Mouse (Mus musculus) hindbrain, embryonic 10.5 days (tissue): ENCODE results near the gene Car14. TPM values are rescaled to one million over a fixed set of nuclear protein-coding genes. Genes with fewer than 3 reads are reported as not detected.
"Not testable (repeated sequence)": the region's sequence is repeated elsewhere in the genome, so short reads cannot be mapped to it uniquely, and the experiment has no call there.

Source experiments
- DNase-seq: peaks from one replicate; pipeline ENCODE4 v3.0.0-alpha.2; 2017; ENCODE audit warnings: low spot score
- H3K27ac ChIP-seq: fragments of 300-500 bp; sonication (generic); 2 replicates; pipeline ENCODE4 v1.5.1; 2016; ENCODE audit warnings: mild to moderate bottlenecking, moderate library complexity
- H3K27me3 ChIP-seq: fragments of 300-500 bp; sonication (generic); 2 replicates; pipeline ENCODE4 v1.6.1; 2016; ENCODE audit warnings: mild to moderate bottlenecking; ENCODE audit not compliant: poor library complexity, insufficient read depth, severe bottlenecking
- H3K36me3 ChIP-seq: fragments of 300-500 bp; sonication (generic); 2 replicates; pipeline ENCODE4 v1.6.1; 2016; ENCODE audit warnings: mild to moderate bottlenecking, moderate library complexity
- H3K4me1 ChIP-seq: fragments of 300-500 bp; sonication (generic); replicated peaks from 2 replicates; pipeline ENCODE4 v1.6.1; 2016; ENCODE audit warnings: mild to moderate bottlenecking
- H3K4me3 ChIP-seq: fragments of 300-500 bp; sonication (generic); 2 replicates; pipeline ENCODE4 v1.5.1; 2016; ENCODE audit warnings: mild to moderate bottlenecking, moderate library complexity
- H3K9me3 ChIP-seq: fragments of 300-500 bp; sonication (generic); 2 replicates; pipeline ENCODE4 v1.6.1; 2016; ENCODE audit warnings: mild to moderate bottlenecking, moderate library complexity
- WGBS: fragments of 180-500 bp; shearing (Covaris S2); methylation state at CpG from one replicate; pipeline ENCODE4 v1.1.7; 2016; 5-methylcytosine and 5-hydroxymethylcytosine counted together
- polyA plus RNA-seq: library from polyadenylated mRNA; unstranded; fragments of >200 nt; fragmentation: Nextera tagmentation; extraction: Ambion mirVana; gene quantifications from 2 replicates; pipeline ENCODE4 v1.2.1, GENCODE M21; 2016

Gene Car14
- polyA plus RNA-seq, 1 experiment from 2014 or later, result 50.1 TPM

DNA sequence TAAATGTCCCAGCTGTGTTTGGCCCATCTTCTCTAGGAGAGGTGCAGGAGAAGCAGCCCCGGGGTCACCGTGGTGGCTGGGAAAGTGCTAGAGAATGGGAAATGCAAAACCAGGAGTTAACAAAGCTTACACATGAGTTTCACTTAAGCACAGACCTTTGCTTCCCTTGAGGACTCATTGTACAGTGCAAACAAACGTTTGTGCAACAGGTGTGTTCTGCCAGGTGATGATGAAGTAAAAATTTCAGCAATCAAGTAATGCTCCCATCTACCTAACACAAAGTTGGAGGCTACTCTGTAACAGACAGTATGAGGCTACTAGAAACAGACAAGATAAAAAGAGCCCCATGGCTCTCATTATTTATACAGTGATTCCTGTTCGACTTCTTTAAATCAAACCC lies 25.4 kb downstream of the Car14 start:
- Histone ChIP-seq H3K27ac (no peak overlapping the region), H3K27me3 (peaks cover 3% of the 10 kb centered on the region; the same call in 1 of the 2 replicates), H3K4me3 (no peak overlapping the region), H3K9me3 (no peaks in the 10 kb centered on the region), H3K36me3 (no peaks in the 10 kb centered on the region), H3K4me1 (peaks cover 22% of the 10 kb centered on the region)
- WGBS, result 91% methylated on average over 4 of the region's 4 CpGs
- no peak for DNase-seq

DNA sequence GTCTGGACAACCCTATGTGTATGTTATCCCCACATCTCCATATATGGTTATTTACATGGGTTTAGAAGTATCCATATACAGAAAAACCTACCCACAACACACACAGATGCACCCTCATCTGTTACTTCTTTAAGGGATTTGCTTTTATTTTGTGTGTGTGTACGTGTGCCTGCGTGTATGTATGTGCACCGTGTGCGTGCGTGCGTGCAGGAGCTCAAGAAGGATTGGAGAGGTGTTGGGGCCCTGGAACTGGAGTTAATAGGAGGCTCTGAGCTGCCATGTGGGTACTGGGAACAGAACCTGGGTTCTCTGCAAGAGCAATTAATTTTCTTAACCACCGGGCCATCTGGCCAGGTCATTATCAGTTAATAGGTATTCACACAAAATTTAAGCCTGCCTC lies 32.4 kb downstream of the Car14 start:
- DNase-seq, result no peak
- WGBS, result 75% methylated on average over 7 of the region's 7 CpGs
- Histone ChIP-seq H3K4me3 (peak overlapping the region; percentile 80), H3K27me3 (no peaks in the 10 kb centered on the region), H3K36me3 (peaks cover 32% of the 10 kb centered on the region), H3K4me1 (peaks cover 21% of the 10 kb centered on the region), H3K27ac (peak overlapping the region; percentile 62; the same call in 1 of the 2 replicates), H3K9me3 (no peaks in the 10 kb centered on the region)

DNA sequence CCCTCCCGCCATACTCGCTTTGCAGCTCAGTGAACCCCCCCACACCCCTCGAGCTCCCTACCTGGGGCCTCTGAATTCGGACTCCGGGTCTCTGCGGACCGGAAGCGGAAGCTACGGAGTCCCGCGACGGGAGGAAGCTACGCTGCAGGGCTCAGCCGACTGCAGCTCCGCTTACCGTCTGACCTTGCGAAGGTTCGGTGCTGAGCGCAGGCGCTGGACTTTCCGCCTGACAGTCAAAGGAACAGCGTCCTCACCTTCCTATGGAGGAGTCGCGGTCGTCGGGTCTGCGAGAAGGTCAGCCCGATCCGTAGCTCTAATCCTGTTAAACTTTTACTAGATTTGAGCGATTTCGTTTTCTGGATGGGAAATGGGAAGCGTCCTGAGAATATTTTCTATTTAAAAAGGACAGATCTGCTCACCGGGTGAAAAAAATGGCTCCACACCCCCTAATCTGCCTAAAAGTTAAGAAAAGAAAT lies 33.1 kb downstream of the Car14 start, which contains the start of gene Mrps21:
TSS of gene Mrps21 (minus strand) at position 128 of the 476 bp plus-strand sequence.
- WGBS, result under 1% methylated on average over 33 of the region's 33 CpGs
- Histone ChIP-seq H3K36me3 (peaks cover 39% of the 10 kb centered on the region), H3K27ac (peak within 1 kb of the TSS; percentile 89), H3K9me3 (no peaks in the 10 kb centered on the region), H3K4me3 (peak within 1 kb of the TSS; percentile 80), H3K27me3 (no peaks in the 10 kb centered on the region), H3K4me1 (peaks cover 21% of the 10 kb centered on the region)
- peak; percentile 90 for DNase-seq

DNA sequence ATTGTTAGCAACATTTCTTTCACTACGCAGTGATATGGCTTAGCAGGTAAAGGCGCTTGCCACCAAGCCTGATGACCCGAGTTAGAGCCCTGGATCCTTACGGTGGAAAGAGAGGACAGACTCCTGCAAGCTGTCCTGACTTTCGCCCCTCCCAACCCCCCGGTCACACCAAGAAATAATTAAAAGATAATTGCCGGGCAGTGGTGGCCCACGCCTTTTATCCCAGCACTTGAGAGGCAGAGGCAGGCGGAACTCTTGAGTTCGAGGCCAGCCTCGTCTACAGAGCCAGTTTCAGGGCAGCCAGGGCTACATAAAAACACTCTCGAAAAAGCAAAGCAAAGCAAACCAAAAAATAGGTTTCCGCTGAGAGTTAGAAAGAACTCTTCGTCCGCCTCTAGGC lies 33.5 kb downstream of the Car14 start:
- peak overlapping the region; percentile 80 for H3K4me3 ChIP-seq
- WGBS, result 9% methylated on average over 15 of the region's 15 CpGs
- H3K27me3 ChIP-seq, result no peaks in the 10 kb centered on the region
- H3K27ac ChIP-seq, result peak overlapping the region; percentile 89
- H3K36me3 ChIP-seq, result peaks cover 43% of the 10 kb centered on the region
- DNase-seq, result no peak
- no peaks in the 10 kb centered on the region for H3K9me3 ChIP-seq
- H3K4me1 ChIP-seq, result peaks cover 21% of the 10 kb centered on the region

DNA sequence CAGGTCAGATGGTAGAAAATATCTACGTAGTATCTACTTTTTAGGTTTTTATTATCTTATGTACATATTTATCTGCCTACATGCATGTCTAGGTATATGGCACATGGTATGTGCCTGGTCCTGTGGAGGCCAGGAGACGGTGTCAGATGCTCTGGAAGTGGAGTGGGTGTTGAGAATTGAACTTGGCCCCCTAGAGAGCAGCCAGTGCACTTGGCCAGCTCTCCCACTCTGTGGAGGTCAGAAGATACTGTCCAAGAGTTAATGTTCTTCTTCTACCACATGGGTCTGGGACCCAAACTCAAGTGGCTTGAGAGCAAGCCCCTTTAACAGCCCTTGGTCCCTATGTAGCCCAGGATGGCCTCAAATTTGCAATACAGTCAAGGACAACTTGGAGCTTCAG lies 37.1 kb downstream of the Car14 start:
- WGBS, result 98% methylated on average over 2 of the region's 2 CpGs
- peaks cover 20% of the 10 kb centered on the region for H3K4me1 ChIP-seq

DNA sequence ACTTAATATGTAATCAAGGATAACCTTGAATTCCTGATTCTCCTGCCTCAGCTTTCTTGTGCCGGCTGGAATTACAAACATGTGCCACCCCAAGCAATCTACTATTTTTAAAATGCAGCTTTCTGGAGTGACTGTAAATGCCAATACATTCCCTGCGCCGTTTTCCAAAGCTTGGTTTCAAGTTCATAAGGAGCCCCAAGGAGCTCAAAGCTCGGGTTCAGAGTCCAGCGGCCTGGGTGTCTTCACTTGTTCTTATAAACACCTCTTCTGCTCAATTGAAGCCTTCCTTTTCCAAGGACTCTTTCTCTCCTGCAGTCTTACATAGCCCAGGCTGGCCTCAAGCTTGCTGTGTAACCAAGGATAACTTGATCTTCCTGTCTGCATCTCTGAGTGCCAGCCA lies 38.4 kb downstream of the Car14 start:
- Histone ChIP-seq H3K36me3 (peaks cover 86% of the 10 kb centered on the region), H3K4me3 (no peak overlapping the region), H3K9me3 (no peaks in the 10 kb centered on the region), H3K27me3 (no peaks in the 10 kb centered on the region), H3K4me1 (peaks cover 12% of the 10 kb centered on the region), H3K27ac (no peak overlapping the region)
- WGBS, result 92% methylated on average over 5 of the region's 5 CpGs
- DNase-seq, result no peak

More for the DNA sequence above, 37.1 kb downstream of the Car14 start:
- H3K4me3 ChIP-seq, result no peak overlapping the region
- no peak for DNase-seq
- H3K36me3 ChIP-seq, result peaks cover 74% of the 10 kb centered on the region
- no peaks in the 10 kb centered on the region for H3K27me3 ChIP-seq
- no peak overlapping the region for H3K27ac ChIP-seq
- H3K9me3 ChIP-seq, result no peaks in the 10 kb centered on the region

DNA sequence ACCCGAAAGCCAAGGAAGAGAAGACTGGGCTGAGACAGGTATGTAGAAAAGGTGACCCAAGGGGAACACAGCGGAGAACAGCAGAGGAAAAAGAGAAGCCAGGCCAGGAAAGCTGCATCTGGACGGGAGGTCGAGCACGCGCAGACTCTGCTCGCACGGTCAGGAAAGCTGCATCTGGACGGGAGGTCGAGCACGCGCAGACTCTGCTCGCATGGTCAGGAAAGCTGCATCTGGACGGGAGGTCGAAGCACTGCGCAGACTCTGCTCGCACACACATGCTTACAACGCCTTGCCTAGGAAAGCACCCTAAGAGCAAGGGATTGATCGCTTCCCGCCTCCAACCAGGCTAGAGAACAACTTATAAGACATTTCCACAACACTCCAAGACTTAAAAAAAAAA lies 38.9 kb downstream of the Car14 start:
- Histone ChIP-seq H3K27ac (no peak overlapping the region), H3K27me3 (no peaks in the 10 kb centered on the region), H3K4me3 (no peak overlapping the region), H3K9me3 (no peaks in the 10 kb centered on the region), H3K36me3 (peaks cover 86% of the 10 kb centered on the region), H3K4me1 (peaks cover 7% of the 10 kb centered on the region)
- DNase-seq, result no peak
- whole genome bisulfite sequencing, result 92% methylated on average over 20 of the region's 20 CpGs

DNA sequence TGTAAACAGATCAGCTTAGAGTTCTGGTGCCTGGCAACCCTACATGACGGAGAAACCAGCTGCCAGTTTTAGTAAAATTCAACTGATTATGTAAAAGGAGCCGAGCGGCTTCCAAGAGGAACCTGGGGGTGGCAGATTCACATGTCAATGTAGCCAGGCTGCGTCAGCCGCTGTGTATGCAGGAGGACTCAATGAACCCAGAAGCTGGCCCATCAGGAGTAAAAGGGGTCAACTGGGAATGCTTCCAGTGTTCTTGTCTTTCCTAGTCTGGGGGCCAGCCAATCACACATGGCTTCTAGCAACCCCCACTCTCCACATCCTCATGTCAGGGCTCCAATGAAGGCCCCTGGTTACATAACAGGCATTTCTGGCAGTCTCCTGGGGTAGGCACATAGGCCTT lies 39.4 kb downstream of the Car14 start:
- peaks cover 82% of the 10 kb centered on the region for H3K36me3 ChIP-seq
- no peak overlapping the region for H3K4me3 ChIP-seq
- H3K27me3 ChIP-seq, result no peaks in the 10 kb centered on the region
- 95% methylated on average over 5 of the region's 5 CpGs for WGBS
- H3K9me3 ChIP-seq, result no peaks in the 10 kb centered on the region
- no peak for DNase-seq
- H3K4me1 ChIP-seq, result peaks cover 2% of the 10 kb centered on the region
- H3K27ac ChIP-seq, result no peak overlapping the region

DNA sequence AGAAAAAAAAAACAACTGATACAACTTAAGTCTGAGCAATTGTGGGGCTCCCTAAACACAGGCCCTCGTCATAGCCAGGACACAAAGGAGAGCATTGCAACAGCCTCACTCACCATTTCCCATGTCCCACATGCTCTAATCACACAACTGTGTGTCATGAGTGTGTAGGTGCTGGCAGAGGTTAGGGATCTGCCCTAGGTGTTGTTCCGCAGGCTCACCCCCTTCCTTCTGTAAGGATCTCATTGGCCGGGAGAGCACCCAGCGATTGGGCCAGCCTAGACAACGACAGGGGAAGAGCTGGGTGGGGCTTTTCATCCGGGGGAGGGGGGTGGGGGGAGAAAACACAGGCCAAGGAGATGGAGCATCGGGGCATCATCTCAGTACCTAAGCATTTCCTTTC lies 40.9 kb downstream of the Car14 start:
- no peak for DNase-seq
- no peaks in the 10 kb centered on the region for H3K4me1 ChIP-seq
- H3K27ac ChIP-seq, result no peak overlapping the region
- peaks cover 69% of the 10 kb centered on the region for H3K36me3 ChIP-seq
- WGBS, result 81% methylated on average over 7 of the region's 7 CpGs
- H3K9me3 ChIP-seq, result no peaks in the 10 kb centered on the region
- no peak overlapping the region for H3K4me3 ChIP-seq
- H3K27me3 ChIP-seq, result no peaks in the 10 kb centered on the region

DNA sequence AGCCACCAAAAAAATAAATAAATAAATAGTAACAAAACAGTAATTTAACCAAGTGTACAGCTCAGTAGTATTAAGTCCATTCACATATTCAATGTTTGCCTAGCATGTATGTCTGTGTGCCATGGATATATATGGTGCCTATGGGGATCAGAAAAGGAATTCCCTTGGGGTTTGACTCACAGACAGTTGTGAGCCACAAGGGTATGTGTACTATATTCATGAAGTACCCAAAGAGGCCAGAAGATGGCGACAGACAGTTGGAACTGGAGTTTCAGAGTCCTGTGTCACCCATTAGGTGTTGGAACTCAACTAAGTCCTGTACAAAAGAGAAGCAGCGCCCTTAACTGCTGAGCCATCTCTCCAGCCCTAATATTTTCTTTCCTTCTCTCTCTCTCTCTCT lies 42.7 kb downstream of the Car14 start:
- peaks cover 51% of the 10 kb centered on the region for H3K36me3 ChIP-seq
- no peak overlapping the region for H3K27ac ChIP-seq
- no peaks in the 10 kb centered on the region for H3K9me3 ChIP-seq
- WGBS, result 39% methylated on average over 2 of the region's 2 CpGs
- peak; percentile 50 for DNase-seq
- H3K4me3 ChIP-seq, result no peak overlapping the region
- H3K27me3 ChIP-seq, result no peaks in the 10 kb centered on the region
- no peaks in the 10 kb centered on the region for H3K4me1 ChIP-seq

DNA sequence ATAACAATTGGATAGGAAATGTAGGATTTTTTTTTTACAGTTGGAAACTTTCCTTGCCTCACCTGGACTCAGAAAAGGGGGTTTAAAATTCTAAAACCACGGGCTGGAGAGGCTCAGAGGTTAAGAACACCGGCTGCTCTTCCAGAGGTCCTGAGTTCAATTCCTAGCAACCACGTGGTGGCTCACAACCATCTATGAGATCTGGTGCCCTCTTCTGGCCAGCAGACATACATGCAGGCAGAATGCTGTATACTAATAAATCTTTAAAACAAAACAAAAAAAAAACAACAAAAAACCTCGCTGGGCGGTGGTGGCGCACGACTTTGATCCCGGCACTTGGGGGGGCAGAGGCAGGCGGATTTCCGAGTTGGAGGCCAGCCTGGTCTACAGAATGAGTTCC lies 43.3 kb downstream of the Car14 start:
- DNase-seq, result no peak
- Histone ChIP-seq H3K27ac (no peak overlapping the region), H3K36me3 (peaks cover 45% of the 10 kb centered on the region), H3K4me1 (no peaks in the 10 kb centered on the region; the same call in 1 of the 2 replicates), H3K9me3 (no peaks in the 10 kb centered on the region), H3K4me3 (no peak overlapping the region), H3K27me3 (no peaks in the 10 kb centered on the region)
- WGBS, result 78% methylated on average over 10 of the region's 10 CpGs

DNA sequence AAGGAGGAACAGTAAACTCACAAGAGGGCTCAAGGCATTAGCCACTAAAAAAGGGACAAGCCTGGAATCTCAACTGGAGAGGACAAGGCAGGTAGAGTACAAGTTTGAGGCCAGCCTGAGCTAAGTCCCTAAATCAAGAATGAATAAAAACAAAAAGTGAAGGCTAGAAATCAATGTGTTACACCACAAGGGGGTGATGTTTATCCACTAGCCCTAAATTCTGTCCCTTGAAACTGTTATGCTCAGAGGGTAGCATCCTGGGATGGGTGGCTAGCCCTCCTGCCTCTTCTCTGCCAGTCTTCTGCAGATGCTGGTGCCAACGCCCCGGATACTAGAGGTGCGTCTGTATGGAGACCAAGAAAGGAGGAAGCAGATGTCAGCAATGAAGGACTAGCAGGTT lies 44.2 kb downstream of the Car14 start:
- no peak for DNase-seq
- Histone ChIP-seq H3K4me1 (no peaks in the 10 kb centered on the region; the same call in 1 of the 2 replicates), H3K27me3 (no peaks in the 10 kb centered on the region), H3K36me3 (peaks cover 38% of the 10 kb centered on the region), H3K27ac (no peak overlapping the region), H3K9me3 (no peaks in the 10 kb centered on the region), H3K4me3 (no peak overlapping the region)
- 80% methylated on average over 3 of the region's 3 CpGs for whole genome bisulfite sequencing

DNA sequence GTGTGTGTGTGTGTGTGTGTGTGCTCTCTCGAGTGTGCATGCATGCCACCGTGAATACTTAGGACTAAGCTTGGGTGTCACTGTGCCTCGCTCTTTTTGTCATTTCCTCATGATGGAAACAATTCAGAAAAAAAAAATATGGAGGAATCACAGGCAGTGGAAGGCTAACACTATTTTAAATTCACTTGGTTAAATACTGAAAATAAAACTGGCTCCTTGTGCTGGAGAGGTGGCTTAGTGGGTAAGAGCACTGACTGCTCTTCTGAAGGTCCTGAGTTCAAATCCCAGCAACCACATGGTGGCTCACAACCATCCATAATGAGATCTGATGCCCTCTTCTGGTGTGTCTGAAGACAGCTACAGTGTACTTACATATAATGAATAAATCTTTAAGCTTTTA lies 46.2 kb downstream of the Car14 start:
- not testable (repeated sequence) for H3K4me3 ChIP-seq, H3K27ac ChIP-seq, H3K9me3 ChIP-seq, DNase-seq, H3K27me3 ChIP-seq, H3K4me1 ChIP-seq
- WGBS, result 84% methylated on average over 3 of the region's 3 CpGs
- peaks cover 22% of the 10 kb centered on the region for H3K36me3 ChIP-seq

DNA sequence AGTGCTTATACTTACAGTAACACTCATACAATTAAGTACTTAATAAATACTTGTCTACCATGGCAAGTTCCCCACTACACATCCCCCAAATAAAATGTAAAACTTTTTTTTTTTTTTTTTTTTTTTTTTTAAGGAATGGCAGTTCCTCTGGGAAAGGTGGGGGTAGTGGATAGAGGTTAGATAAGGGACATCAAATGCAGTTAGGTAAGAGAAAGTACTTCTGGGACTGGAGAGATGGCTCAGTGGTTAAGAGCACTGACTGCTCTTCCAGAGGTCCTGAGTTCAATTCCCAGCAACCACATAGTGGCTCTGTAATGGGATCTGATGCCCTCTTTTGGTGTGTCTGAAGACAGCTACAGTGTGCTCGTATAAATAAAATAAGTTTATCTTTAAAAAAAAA lies 47.4 kb downstream of the Car14 start:
- peaks cover 24% of the 10 kb centered on the region for H3K36me3 ChIP-seq
- H3K4me3 ChIP-seq, H3K9me3 ChIP-seq, H3K27me3 ChIP-seq, DNase-seq, H3K4me1 ChIP-seq, H3K27ac ChIP-seq: not testable (repeated sequence)
- 78% methylated on average over 1 of the region's 1 CpGs for WGBS
